Mouse (Mus musculus): Measurements from ENCODE around the gene Osbpl3. TPM values are rescaled to one million over a fixed set of nuclear protein-coding genes. Genes with fewer than 3 reads are reported as not detected.

The Osbpl3 gene
- polyA plus RNA-seq, 1 experiment from 2014 or later = 14.5 TPM

- Histone ChIP-seq H3K4me3 (ENCODE audit: low read depth, low read length) (no peak overlapping the region), H3K9me3 (ENCODE audit: control insufficient read depth, low read length) (no peaks in the 10 kb centered on the region), H3K27ac (replicated peaks) (no peak overlapping the region), H3K4me1 (replicated peaks; ENCODE audit: control insufficient read depth, insufficient read depth) (no peaks in the 10 kb centered on the region), H3K9ac (ENCODE audit: low read length) (no peak overlapping the region), H3K36me3 (ENCODE audit: control insufficient read depth, insufficient read depth, low read length) (no peaks in the 10 kb centered on the region), H3K27me3 (ENCODE audit: control insufficient read depth, insufficient read depth, low read length) (no peaks in the 10 kb centered on the region), H3K4me2 (replicated peaks; ENCODE audit: low read depth) (no peak overlapping the region)
- no peak for TF ChIP-seq EP300 (optimal IDR thresholded peaks at IDR 0.05)
- no peak for TF ChIP-seq CTCF (IDR thresholded peaks at IDR 0.05; ENCODE audit: low read depth)
- no peak for ATAC-seq (ENCODE audit: low FRiP score, low TSS enrichment)
- DNase-seq (ENCODE audit: low spot score) = no peak
- WGBS = 84% methylated on average over 10 of the region's 10 CpGs
Measured at GRCm38 (mm10) chr6:50295136-50295535, 160.9 kb downstream of the Osbpl3 start.

GRCm38 (mm10) chr6:50294128-50294527, 161.9 kb downstream of the Osbpl3 start:
- no peaks in the 10 kb centered on the region for H3K4me1 ChIP-seq (replicated peaks; ENCODE audit: control insufficient read depth, insufficient read depth)
- H3K9me3 ChIP-seq (ENCODE audit: control insufficient read depth, low read length) = no peaks in the 10 kb centered on the region
- no peak overlapping the region for H3K4me2 ChIP-seq (replicated peaks; ENCODE audit: low read depth)
- no peaks in the 10 kb centered on the region for H3K36me3 ChIP-seq (ENCODE audit: control insufficient read depth, insufficient read depth, low read length)
- ATAC-seq (ENCODE audit: low FRiP score, low TSS enrichment) (peak; percentile 77), DNase-seq (ENCODE audit: low spot score) (peak; percentile 67)
- H3K4me3 ChIP-seq (ENCODE audit: low read depth, low read length) = no peak overlapping the region
- H3K27me3 ChIP-seq (ENCODE audit: control insufficient read depth, insufficient read depth, low read length) = no peaks in the 10 kb centered on the region
- H3K9ac ChIP-seq (ENCODE audit: low read length) = no peak overlapping the region
- no peak overlapping the region for H3K27ac ChIP-seq (replicated peaks)
- WGBS = 53% methylated on average over 1 of the region's 1 CpGs
- TF ChIP-seq CTCF (IDR thresholded peaks at IDR 0.05; ENCODE audit: low read depth) = peak; percentile 98
- no peak for TF ChIP-seq EP300 (optimal IDR thresholded peaks at IDR 0.05)

DNA sequence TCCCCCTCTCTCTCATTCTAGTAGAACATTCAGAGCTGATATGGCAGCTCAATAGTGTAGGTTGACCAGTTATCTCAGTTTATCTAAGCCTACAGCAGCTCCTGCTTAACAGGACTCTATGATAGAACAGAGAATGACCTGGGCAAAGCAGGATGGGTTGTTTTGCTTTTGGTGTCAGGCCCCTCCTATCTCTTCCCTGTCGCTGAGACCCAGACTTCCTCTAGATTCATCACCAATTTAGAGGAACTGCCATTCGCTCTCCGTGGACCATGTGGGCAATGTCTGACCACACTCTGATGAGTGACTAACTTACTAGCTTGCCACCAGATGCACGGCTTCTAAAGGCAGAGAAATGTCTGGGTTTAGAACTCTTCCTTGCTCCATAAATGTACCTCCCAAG, 164.4 kb downstream of the Osbpl3 start:
- no peaks in the 10 kb centered on the region for H3K9me3 ChIP-seq (ENCODE audit: control insufficient read depth, low read length)
- ATAC-seq (ENCODE audit: low FRiP score, low TSS enrichment) (no peak), DNase-seq (ENCODE audit: low spot score) (no peak)
- no peak overlapping the region for H3K4me3 ChIP-seq (ENCODE audit: low read depth, low read length)
- 85% methylated on average over 4 of the region's 4 CpGs for WGBS
- H3K9ac ChIP-seq (ENCODE audit: low read length) = no peak overlapping the region
- H3K27me3 ChIP-seq (ENCODE audit: control insufficient read depth, insufficient read depth, low read length) = no peaks in the 10 kb centered on the region
- H3K36me3 ChIP-seq (ENCODE audit: control insufficient read depth, insufficient read depth, low read length) = no peaks in the 10 kb centered on the region
- H3K4me2 ChIP-seq (replicated peaks; ENCODE audit: low read depth) = no peak overlapping the region
- TF ChIP-seq EP300 (optimal IDR thresholded peaks at IDR 0.05) = no peak
- no peak for TF ChIP-seq CTCF (IDR thresholded peaks at IDR 0.05; ENCODE audit: low read depth)
- H3K4me1 ChIP-seq (replicated peaks; ENCODE audit: control insufficient read depth, insufficient read depth) = no peaks in the 10 kb centered on the region
- no peak overlapping the region for H3K27ac ChIP-seq (replicated peaks)

DNA sequence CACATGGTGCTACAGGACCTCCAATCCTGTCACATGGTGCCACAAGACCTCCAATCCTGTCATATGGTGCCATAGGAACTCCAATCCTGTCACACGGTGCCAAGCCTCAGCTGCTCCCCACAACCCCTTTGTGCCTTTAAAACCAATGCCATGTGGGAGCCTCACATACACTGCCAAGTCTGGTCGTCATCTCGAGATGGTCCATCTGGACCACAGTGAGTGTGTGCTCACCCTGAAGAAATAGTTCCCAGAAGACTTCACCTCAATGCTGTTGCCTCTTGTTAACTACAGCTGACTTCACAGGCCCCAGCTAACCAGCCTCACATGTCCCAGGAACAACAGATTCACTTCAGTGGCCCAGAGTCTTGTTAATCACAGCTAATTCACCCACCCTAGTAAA, 169.1 kb downstream of the Osbpl3 start:
- no peak overlapping the region for H3K4me2 ChIP-seq (replicated peaks; ENCODE audit: low read depth)
- H3K27ac ChIP-seq (replicated peaks) = no peak overlapping the region
- DNase-seq (ENCODE audit: low spot score) (no peak), ATAC-seq (ENCODE audit: low FRiP score, low TSS enrichment) (no peak)
- no peaks in the 10 kb centered on the region for H3K36me3 ChIP-seq (ENCODE audit: control insufficient read depth, insufficient read depth, low read length)
- TF ChIP-seq CTCF (IDR thresholded peaks at IDR 0.05; ENCODE audit: low read depth) (no peak), EP300 (optimal IDR thresholded peaks at IDR 0.05) (no peak)
- H3K9me3 ChIP-seq (ENCODE audit: control insufficient read depth, low read length) = no peaks in the 10 kb centered on the region
- WGBS = 90% methylated on average over 3 of the region's 3 CpGs
- no peak overlapping the region for H3K9ac ChIP-seq (ENCODE audit: low read length)
- H3K4me1 ChIP-seq (replicated peaks; ENCODE audit: control insufficient read depth, insufficient read depth) = no peaks in the 10 kb centered on the region
- no peaks in the 10 kb centered on the region for H3K27me3 ChIP-seq (ENCODE audit: control insufficient read depth, insufficient read depth, low read length)
- H3K4me3 ChIP-seq (ENCODE audit: low read depth, low read length) = no peak overlapping the region

DNA sequence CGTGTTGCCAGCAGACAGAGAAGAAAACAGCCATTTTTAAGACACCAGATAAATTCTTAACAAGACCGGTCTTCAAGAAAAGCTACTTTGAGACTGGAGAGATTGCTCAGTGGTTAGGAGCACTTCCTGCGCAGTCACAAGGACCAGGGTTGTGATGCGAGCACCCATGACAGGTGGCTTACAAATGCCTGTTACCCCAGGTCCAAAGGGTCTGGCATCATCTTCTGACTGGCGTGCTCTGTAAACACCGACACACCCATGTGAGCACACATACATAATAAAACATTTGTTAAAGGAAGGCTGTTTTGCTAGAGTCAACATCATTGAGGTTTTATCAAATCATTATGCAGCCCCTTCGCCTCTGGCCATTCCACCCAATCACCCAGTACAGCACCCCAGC, 176.4 kb downstream of the Osbpl3 start:
- Histone ChIP-seq H3K36me3 (ENCODE audit: control insufficient read depth, insufficient read depth, low read length) (no peaks in the 10 kb centered on the region), H3K4me3 (ENCODE audit: low read depth, low read length) (no peak overlapping the region), H3K27me3 (ENCODE audit: control insufficient read depth, insufficient read depth, low read length) (no peaks in the 10 kb centered on the region), H3K27ac (replicated peaks) (no peak overlapping the region), H3K9me3 (ENCODE audit: control insufficient read depth, low read length) (no peaks in the 10 kb centered on the region), H3K9ac (ENCODE audit: low read length) (no peak overlapping the region), H3K4me2 (replicated peaks; ENCODE audit: low read depth) (no peak overlapping the region), H3K4me1 (replicated peaks; ENCODE audit: control insufficient read depth, insufficient read depth) (no peaks in the 10 kb centered on the region)
- TF ChIP-seq CTCF (IDR thresholded peaks at IDR 0.05; ENCODE audit: low read depth) = no peak
- TF ChIP-seq EP300 (optimal IDR thresholded peaks at IDR 0.05) = no peak
- peak; percentile 26; the same call in 1 of the 2 replicates for ATAC-seq (ENCODE audit: low FRiP score, low TSS enrichment)
- DNase-seq (ENCODE audit: low spot score) = no peak
- WGBS = 73% methylated on average over 7 of the region's 7 CpGs

GRCm38 (mm10) chr6:50273947-50274346, 182.1 kb downstream of the Osbpl3 start:
- Histone ChIP-seq H3K36me3 (ENCODE audit: control insufficient read depth, insufficient read depth, low read length) (no peaks in the 10 kb centered on the region), H3K4me2 (replicated peaks; ENCODE audit: low read depth) (no peak overlapping the region), H3K27me3 (ENCODE audit: control insufficient read depth, insufficient read depth, low read length) (no peaks in the 10 kb centered on the region), H3K4me3 (ENCODE audit: low read depth, low read length) (no peak overlapping the region), H3K9me3 (ENCODE audit: control insufficient read depth, low read length) (no peaks in the 10 kb centered on the region), H3K9ac (ENCODE audit: low read length) (no peak overlapping the region), H3K27ac (replicated peaks) (no peak overlapping the region), H3K4me1 (replicated peaks; ENCODE audit: control insufficient read depth, insufficient read depth) (no peaks in the 10 kb centered on the region)
- 81% methylated on average over 4 of the region's 4 CpGs for WGBS
- ATAC-seq (ENCODE audit: low FRiP score, low TSS enrichment) (no peak), DNase-seq (ENCODE audit: low spot score) (no peak)
- TF ChIP-seq EP300 (optimal IDR thresholded peaks at IDR 0.05) (no peak), CTCF (IDR thresholded peaks at IDR 0.05; ENCODE audit: low read depth) (no peak)

Measured in stomach, postnatal 0 days (tissue).